Mouse (Mus musculus) stomach, postnatal 0 days (tissue): ENCODE measurements around the gene Dlg3.

Source experiments
- CTCF ChIP-seq: IDR thresholded peaks from 2 replicates; pipeline ENCODE4 v1.5.1; 2016; ENCODE audit warnings: antibody characterized with exemption, low read depth, mild to moderate bottlenecking, moderate library complexity
- EP300 ChIP-seq: optimal IDR thresholded peaks from 2 replicates; pipeline ENCODE3; 2016; ENCODE audit warnings: antibody characterized with exemption

DNA sequence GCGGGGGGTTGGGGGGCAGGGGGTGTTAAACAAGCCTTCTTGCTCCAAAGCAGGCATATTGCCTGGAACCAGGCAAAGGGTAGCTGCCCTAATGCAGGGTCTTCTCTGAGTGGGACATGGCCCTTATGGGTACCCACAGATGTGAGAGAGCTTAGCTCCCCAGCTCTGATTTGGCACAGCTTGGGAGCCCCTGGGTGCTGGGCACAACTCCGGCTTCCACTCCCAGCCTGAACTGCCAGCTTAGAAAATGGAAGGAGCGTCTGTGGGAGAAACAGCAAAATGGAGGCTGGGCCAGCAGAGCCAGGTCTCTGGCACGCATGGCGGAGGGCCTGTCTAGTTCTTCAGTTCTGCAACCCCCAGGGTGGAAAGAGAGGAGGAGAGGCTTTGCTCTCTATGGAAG is 1.8 kb downstream of the Dlg3 start:
- TF ChIP-seq CTCF (no peak), EP300 (no peak)
